Mouse (Mus musculus): ENCODE measurements around the gene Aco2. TPM values are rescaled to one million over a fixed set of nuclear protein-coding genes. Genes with fewer than 3 reads are reported as not detected.

Aco2 gene
- total RNA-seq, 2 experiments from 2014 or later, result 16.3 to 59.3 TPM

Other genes starting within 250 kb of the Aco2 start
- gene L3mbtl2, start 208.4 kb upstream of the Aco2 start, total RNA-seq (2015; ENCODE audit: low replicate concordance), result 0.96 and 5.2 TPM in 2 replicates
- gene L3mbtl2, start 208.4 kb upstream of the Aco2 start, total RNA-seq (2017; ENCODE audit: low replicate concordance), result 4.5 and 9.8 TPM in 2 replicates
- gene Chadl, start 175.0 kb upstream of the Aco2 start, total RNA-seq (2015; ENCODE audit: low replicate concordance), result not detected in 2 replicates
- 0.14 TPM in 1 of 2 replicates, not detected in the other for gene Chadl, start 175.0 kb upstream of the Aco2 start, total RNA-seq (2017; ENCODE audit: low replicate concordance)
- 2.5 and 3.1 TPM in 2 replicates for gene Zc3h7b, start 127.3 kb upstream of the Aco2 start, total RNA-seq (2015; ENCODE audit: low replicate concordance)
- 2.0 and 4.2 TPM in 2 replicates for gene Zc3h7b, start 127.3 kb upstream of the Aco2 start, total RNA-seq (2017; ENCODE audit: low replicate concordance)
- gene Rangap1, start 126.8 kb upstream of the Aco2 start, total RNA-seq (2015; ENCODE audit: low replicate concordance), result 8.3 and 19.4 TPM in 2 replicates
- gene Rangap1, start 126.8 kb upstream of the Aco2 start, total RNA-seq (2017; ENCODE audit: low replicate concordance), result 34.2 and 41.5 TPM in 2 replicates
- gene Tef, start 69.9 kb upstream of the Aco2 start, total RNA-seq (2015; ENCODE audit: low replicate concordance), result 0.38 and 2.3 TPM in 2 replicates
- gene Tef, start 69.9 kb upstream of the Aco2 start, total RNA-seq (2017; ENCODE audit: low replicate concordance), result 0.98 and 2.0 TPM in 2 replicates
- gene Tob2, start 13.5 kb upstream of the Aco2 start, total RNA-seq (2015; ENCODE audit: low replicate concordance), result 6.3 and 9.6 TPM in 2 replicates
- 5.3 and 7.2 TPM in 2 replicates for gene Tob2, start 13.5 kb upstream of the Aco2 start, total RNA-seq (2017; ENCODE audit: low replicate concordance)
- gene Phf5a, start 398 bp upstream of the Aco2 start, total RNA-seq (2015; ENCODE audit: low replicate concordance), result 29.7 and 33.0 TPM in 2 replicates
- 19.8 and 45.9 TPM in 2 replicates for gene Phf5a, start 398 bp upstream of the Aco2 start, total RNA-seq (2017; ENCODE audit: low replicate concordance)
- gene Polr3h, start 53.9 kb downstream of the Aco2 start, total RNA-seq (2015; ENCODE audit: low replicate concordance), result 2.9 and 3.8 TPM in 2 replicates
- 6.3 and 17.7 TPM in 2 replicates for gene Polr3h, start 53.9 kb downstream of the Aco2 start, total RNA-seq (2017; ENCODE audit: low replicate concordance)
- gene Csdc2, start 64.5 kb downstream of the Aco2 start, total RNA-seq (2015; ENCODE audit: low replicate concordance), result not detected in 2 replicates
- gene Csdc2, start 64.5 kb downstream of the Aco2 start, total RNA-seq (2017; ENCODE audit: low replicate concordance), result not detected in 2 replicates
- gene Pmm1, start 88.6 kb downstream of the Aco2 start, total RNA-seq (2015; ENCODE audit: low replicate concordance), result 2.3 and 20.3 TPM in 2 replicates
- 3.9 and 9.5 TPM in 2 replicates for gene Pmm1, start 88.6 kb downstream of the Aco2 start, total RNA-seq (2017; ENCODE audit: low replicate concordance)
- gene 1700029P11Rik, start 108.2 kb downstream of the Aco2 start, total RNA-seq (2015; ENCODE audit: low replicate concordance), result not detected in 2 replicates
- gene 1700029P11Rik, start 108.2 kb downstream of the Aco2 start, total RNA-seq (2017; ENCODE audit: low replicate concordance), result not detected in 2 replicates
- gene Xrcc6, start 115.5 kb downstream of the Aco2 start, total RNA-seq (2015; ENCODE audit: low replicate concordance), result 17.6 and 41.7 TPM in 2 replicates
- gene Xrcc6, start 115.5 kb downstream of the Aco2 start, total RNA-seq (2017; ENCODE audit: low replicate concordance), result 23.6 and 52.2 TPM in 2 replicates
- 12.5 and 27.0 TPM in 2 replicates for gene Desi1, start 161.6 kb downstream of the Aco2 start, total RNA-seq (2015; ENCODE audit: low replicate concordance)
- 3.6 and 5.0 TPM in 2 replicates for gene Desi1, start 161.6 kb downstream of the Aco2 start, total RNA-seq (2017; ENCODE audit: low replicate concordance)
- 23.2 and 29.7 TPM in 2 replicates for gene Snu13, start 175.3 kb downstream of the Aco2 start, total RNA-seq (2015; ENCODE audit: low replicate concordance)
- gene Snu13, start 175.3 kb downstream of the Aco2 start, total RNA-seq (2017; ENCODE audit: low replicate concordance), result 24.5 and 44.7 TPM in 2 replicates
- not detected in 2 replicates for gene 4930407I10Rik, start 186.8 kb downstream of the Aco2 start, total RNA-seq (2015; ENCODE audit: low replicate concordance)
- gene 4930407I10Rik, start 186.8 kb downstream of the Aco2 start, total RNA-seq (2017; ENCODE audit: low replicate concordance), result not detected in 2 replicates
- gene Mei1, start 197.7 kb downstream of the Aco2 start, total RNA-seq (2015; ENCODE audit: low replicate concordance), result not detected in 2 replicates
- not detected in 2 replicates for gene Mei1, start 197.7 kb downstream of the Aco2 start, total RNA-seq (2017; ENCODE audit: low replicate concordance)

Data from erythroblast, adult 5-6 weeks (primary cell).